Mouse (Mus musculus) adrenal gland, adult 10 weeks (tissue): ENCODE results near the gene Hddc2. TPM values are rescaled to one million over a fixed set of nuclear protein-coding genes. Genes with fewer than 3 reads are reported as not detected.

ENCODE experiments used
- polyA plus RNA-seq: library from polyadenylated mRNA; stranded (reverse); fragments of 350-450 nt; fragmentation: Illumina TruSeq; extraction: RNeasy Lipid Tissue Mini Kit (QIAGEN cat#74804); gene quantifications from one replicate; pipeline ENCODE4 v1.2.3, GENCODE M21; 2014; ENCODE audit warnings: low read depth, low replicate concordance

The Hddc2 gene
- 39.8 TPM for polyA plus RNA-seq

DNA sequence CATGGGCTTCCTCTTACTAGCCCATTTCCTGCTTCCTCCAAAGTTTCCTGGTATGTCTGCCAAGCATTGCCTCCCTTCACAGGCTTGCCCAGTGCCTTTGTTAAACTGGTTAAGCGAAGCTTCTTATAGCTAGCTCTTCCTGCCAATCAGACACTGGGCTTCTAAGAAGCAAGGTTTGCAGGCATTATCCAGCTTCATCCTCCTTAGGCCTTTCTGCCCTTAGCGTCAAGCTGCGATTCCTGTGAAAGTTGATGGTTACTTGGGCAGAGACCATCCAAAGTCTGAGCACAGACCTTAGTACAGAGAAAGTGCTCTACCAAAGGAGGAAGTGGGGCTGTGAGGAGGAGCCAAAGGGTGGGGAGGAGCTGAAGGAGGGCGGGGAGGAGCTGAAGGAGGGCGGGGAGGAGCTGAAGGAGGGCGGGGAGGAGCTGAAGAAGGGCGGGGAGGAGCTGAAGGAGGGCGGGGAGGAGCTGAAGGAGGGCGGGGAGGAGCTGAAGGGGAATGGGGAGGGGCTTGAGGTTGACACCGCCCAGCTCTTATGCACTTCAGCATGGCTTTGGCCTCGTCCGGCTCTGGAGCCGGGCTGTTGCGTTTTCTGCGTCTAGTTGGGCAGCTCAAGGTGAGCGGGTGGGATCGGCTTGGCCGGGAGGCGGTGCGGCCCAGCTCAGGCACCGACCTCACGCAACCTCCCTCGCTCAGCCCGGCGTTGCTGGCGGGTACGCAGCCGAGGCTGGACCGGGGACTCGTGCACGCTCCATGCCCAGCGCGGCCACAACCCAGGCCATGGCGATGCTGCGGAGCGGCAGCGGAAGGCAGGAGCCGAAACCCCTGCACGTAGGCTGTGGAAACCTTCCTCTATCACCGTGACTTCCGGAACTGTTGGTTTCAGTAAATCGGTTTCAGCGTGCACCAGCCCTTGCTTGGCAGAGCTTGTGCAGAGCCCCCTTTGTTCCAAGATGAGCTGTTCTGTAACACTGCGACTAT is at the start of gene Hddc2:
TSS of gene Hddc2 (plus strand) at position 519 of the 984 bp plus-strand sequence.

Other genes with a start within 250 kb of the Hddc2 start
- gene Tpd52l1, start 132.6 kb downstream of the Hddc2 start, polyA plus RNA-seq, result 52.3 TPM